Mouse (Mus musculus): Measurements from ENCODE around the gene Hpn.

- TF ChIP-seq POLR2A (IDR thresholded peaks at IDR 0.05; ENCODE audit: control insufficient read depth, extremely low read depth, insufficient read depth, low read length, poor library complexity) (no peak), CTCF (IDR thresholded peaks at IDR 0.05; ENCODE audit: borderline replicate concordance, control insufficient read depth, extremely low read depth, insufficient read depth, low read length, poor library complexity) (no peak)
Observed at GRCm38 (mm10) chr7:31085171-31085570, 29.9 kb downstream of the Hpn start.
